Mouse (Mus musculus) hindbrain, embryonic 11.5 days (tissue): ENCODE data around the gene Nup214. TPM values are rescaled to one million over a fixed set of nuclear protein-coding genes. Genes with fewer than 3 reads are reported as not detected.
A peak's percentile ranks its signal among the peaks of the same experiment; 100 is the strongest.

Source experiments
- ATAC-seq: fragments of 200-750 bp; cut with Nextera tagmentation; 2 replicates; pipeline ENCODE4 v1.8.0; 2017; ENCODE audit warnings: mild to moderate bottlenecking, moderate TSS enrichment, moderate library complexity; ENCODE audit not compliant: low FRiP score
- DNase-seq: peaks from one replicate; pipeline ENCODE4 v3.0.0-alpha.2; 2015; ENCODE audit warnings: low spot score
- H3K27ac ChIP-seq: fragments of 300-500 bp; sonication (generic); 2 replicates; pipeline ENCODE4 v1.5.1; 2014; ENCODE audit warnings: mild to moderate bottlenecking, low read depth, low read length
- H3K27me3 ChIP-seq: fragments of 300-500 bp; sonication (generic); 2 replicates; pipeline ENCODE4 v1.6.1; 2014; ENCODE audit warnings: mild to moderate bottlenecking, low read length, moderate library complexity, mixed read lengths; ENCODE audit not compliant: control insufficient read depth, insufficient read depth
- H3K36me3 ChIP-seq: fragments of 300-500 bp; sonication (generic); 2 replicates; pipeline ENCODE4 v1.6.1; 2014; ENCODE audit warnings: mild to moderate bottlenecking, low read length, moderate library complexity, mixed read lengths; ENCODE audit not compliant: control insufficient read depth, insufficient read depth
- H3K4me1 ChIP-seq: fragments of 300-500 bp; sonication (generic); replicated peaks from 2 replicates; pipeline ENCODE4 v1.6.1; 2014; ENCODE audit warnings: low read length, mixed read lengths; ENCODE audit not compliant: control insufficient read depth, insufficient read depth
- H3K4me2 ChIP-seq: fragments of 300-500 bp; sonication (generic); replicated peaks from 2 replicates; pipeline ENCODE4 v1.6.1; 2014; ENCODE audit warnings: mild to moderate bottlenecking, low read depth, low read length
- H3K4me3 ChIP-seq: fragments of 300-500 bp; sonication (generic); 2 replicates; pipeline ENCODE4 v1.5.1; 2014; ENCODE audit warnings: low read depth, low read length
- H3K9ac ChIP-seq: fragments of 300-500 bp; sonication (generic); 2 replicates; pipeline ENCODE4 v1.6.1; 2014; ENCODE audit warnings: low read depth, low read length
- H3K9me3 ChIP-seq: fragments of 300-500 bp; sonication (generic); 2 replicates; pipeline ENCODE4 v1.6.1; 2016; ENCODE audit warnings: low read length; ENCODE audit not compliant: control insufficient read depth
- WGBS: fragments of 180-500 bp; shearing (Covaris S2); extraction: QIAGEN DNeasy Blood & Tissue Kit; methylation state at CpG from one replicate; pipeline ENCODE4 v1.1.7; 2014; 5-methylcytosine and 5-hydroxymethylcytosine counted together
- polyA plus RNA-seq: library from polyadenylated mRNA; unstranded; fragments of >200 nt; fragmentation: Nextera tagmentation; extraction: Ambion mirVana; gene quantifications from 2 replicates; pipeline ENCODE4 v1.2.1, GENCODE M21; 2014

Gene Nup214
- polyA plus RNA-seq, 1 experiment from 2014 or later: 76.1 TPM

DNA sequence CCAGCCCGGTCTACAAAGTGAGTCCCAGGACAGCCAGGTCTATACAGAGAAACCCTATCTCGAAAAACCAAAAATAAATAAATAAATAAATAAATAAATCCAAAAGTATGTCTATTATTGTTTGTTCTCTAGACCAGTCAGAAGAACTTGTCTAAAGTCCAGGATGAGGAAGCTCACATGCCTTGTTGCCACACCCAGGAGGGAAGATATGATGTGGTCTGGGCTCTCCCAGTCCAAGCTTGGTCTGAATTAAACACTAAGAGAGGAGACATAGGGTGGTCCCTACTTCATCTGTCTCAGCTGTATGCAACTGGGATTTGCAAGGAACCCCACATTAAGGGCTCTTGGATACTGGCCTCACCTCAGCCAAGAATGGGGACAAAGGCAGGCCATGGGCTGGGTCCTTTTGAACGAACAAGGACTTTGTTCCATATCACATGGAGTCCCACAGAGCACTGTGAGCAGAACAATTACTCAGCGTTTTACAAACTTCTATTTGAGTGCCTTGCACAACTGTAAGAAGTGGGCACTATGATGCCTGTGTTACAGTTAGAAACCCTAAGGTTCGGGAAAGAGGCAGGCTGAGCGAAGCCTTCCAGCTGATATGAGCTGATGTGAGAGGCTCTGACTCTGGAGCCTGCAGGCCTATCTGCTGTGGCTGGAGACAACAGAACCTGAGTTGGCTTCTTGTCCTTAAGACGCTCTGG, 119.9 kb downstream of the Nup214 start:
- no peak for DNase-seq
- Histone ChIP-seq H3K4me3 (no peak overlapping the region), H3K4me1 (peaks cover 5% of the 10 kb centered on the region; the same call in 1 of the 2 replicates), H3K27ac (no peak overlapping the region), H3K27me3 (peaks cover under 1% of the 10 kb centered on the region), H3K36me3 (no peaks in the 10 kb centered on the region), H3K4me2 (no peak overlapping the region), H3K9me3 (no peaks in the 10 kb centered on the region), H3K9ac (no peak overlapping the region)
- WGBS: 85% methylated on average over 7 of the region's 7 CpGs
- no peak for ATAC-seq

DNA sequence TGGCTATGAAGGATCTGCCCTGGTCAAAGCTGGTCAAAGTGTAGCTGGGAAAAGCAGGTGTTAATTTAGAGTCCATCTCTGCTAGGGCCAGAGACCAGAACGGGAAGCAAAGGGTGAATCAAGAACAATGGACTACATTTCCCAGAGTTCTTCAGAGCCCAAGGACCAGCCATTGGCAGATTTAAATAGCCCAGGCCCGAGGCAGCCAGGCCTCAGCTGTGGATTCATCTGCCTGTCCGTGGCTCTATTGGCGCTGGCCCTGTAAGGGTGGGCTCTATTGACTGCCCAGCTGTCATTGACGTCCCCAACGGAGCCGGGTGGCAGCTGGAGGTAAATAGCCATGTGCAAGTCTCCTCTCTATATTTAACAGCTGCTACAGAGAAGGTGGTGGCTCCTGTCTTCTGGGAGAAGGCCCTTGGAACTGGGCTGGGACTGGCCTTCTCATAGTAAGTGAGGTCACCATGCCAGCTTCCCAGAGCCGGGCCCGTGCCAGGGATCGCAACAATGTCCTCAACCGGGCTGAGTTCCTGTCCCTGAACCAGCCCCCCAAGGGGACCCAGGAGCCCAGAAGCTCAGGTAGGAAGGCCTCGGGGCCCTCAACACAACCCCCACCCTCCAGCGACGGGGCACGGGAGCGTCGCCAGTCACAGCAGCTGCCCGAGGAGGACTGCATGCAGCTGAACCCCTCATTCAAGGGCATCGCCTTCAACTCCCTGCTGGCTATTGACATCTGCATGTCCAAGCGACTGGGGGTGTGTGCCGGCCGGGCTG, 121.3 kb downstream of the Nup214 start, which contains the start of gene Plpp7:
Plpp7 (plus strand) TSS at position 178 of the 771 bp plus-strand sequence.
- peak within 1 kb of the TSS; percentile 52 for H3K4me2 ChIP-seq
- peak within 1 kb of the TSS; percentile 61 for H3K27ac ChIP-seq
- peaks cover 5% of the 10 kb centered on the region; the same call in 1 of the 2 replicates for H3K4me1 ChIP-seq
- H3K27me3 ChIP-seq: no peaks in the 10 kb centered on the region
- ATAC-seq (peak; percentile 95), DNase-seq (peak; percentile 81)
- no peaks in the 10 kb centered on the region for H3K36me3 ChIP-seq
- no peaks in the 10 kb centered on the region for H3K9me3 ChIP-seq
- H3K9ac ChIP-seq: peak within 1 kb of the TSS; percentile 13
- peak within 1 kb of the TSS; percentile 29; the same call in 1 of the 2 replicates for H3K4me3 ChIP-seq
- WGBS: 50% methylated on average over 22 of the region's 22 CpGs

DNA sequence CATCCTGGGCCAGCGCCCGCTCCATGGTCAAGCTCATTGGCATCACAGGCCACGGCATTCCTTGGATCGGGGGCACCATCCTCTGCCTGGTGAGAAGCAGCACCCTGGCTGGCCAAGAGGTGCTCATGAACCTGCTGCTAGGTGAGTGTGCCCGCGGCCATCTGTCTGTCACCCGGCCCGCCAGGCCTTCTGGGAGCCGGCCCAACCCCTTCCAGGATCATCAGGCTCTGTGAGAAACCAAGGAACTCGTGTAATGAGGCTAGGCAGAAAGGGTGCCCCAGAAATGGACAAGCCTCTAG, 121.8 kb downstream of the Nup214 start:
- Histone ChIP-seq H3K9me3 (no peaks in the 10 kb centered on the region), H3K4me2 (peak overlapping the region; percentile 52), H3K9ac (peak overlapping the region; percentile 13), H3K4me3 (peak overlapping the region; percentile 29; the same call in 1 of the 2 replicates), H3K27me3 (no peaks in the 10 kb centered on the region), H3K27ac (peak overlapping the region; percentile 61), H3K36me3 (no peaks in the 10 kb centered on the region), H3K4me1 (peaks cover 5% of the 10 kb centered on the region; the same call in 1 of the 2 replicates)
- DNase-seq (no peak), ATAC-seq (peak; percentile 37)
- WGBS: 82% methylated on average over 10 of the region's 10 CpGs

DNA sequence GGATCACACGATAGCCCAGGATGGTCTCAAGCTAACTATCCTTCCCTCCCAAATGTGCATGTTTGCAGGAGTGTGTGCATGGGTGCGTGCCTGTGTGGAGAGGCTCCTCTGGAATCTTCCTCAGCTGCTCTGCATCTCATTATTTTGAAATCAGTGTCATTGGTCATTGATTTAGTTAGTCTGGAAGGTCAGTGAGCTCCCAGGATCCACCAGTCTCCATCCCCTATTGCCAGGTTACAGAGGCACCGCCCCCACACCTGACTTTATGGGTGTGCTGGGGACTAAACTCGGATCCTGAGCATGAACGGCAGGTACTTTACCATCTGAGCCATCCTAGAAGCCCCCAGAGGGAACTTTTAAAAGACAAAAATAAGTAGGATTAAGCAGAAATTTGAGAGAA, 128.7 kb downstream of the Nup214 start:
- Histone ChIP-seq H3K4me1 (peaks cover 7% of the 10 kb centered on the region), H3K36me3 (no peaks in the 10 kb centered on the region), H3K9ac (no peak overlapping the region), H3K4me2 (no peak overlapping the region), H3K27ac (no peak overlapping the region), H3K27me3 (no peaks in the 10 kb centered on the region), H3K4me3 (no peak overlapping the region), H3K9me3 (no peaks in the 10 kb centered on the region)
- 61% methylated on average over 5 of the region's 5 CpGs for WGBS
- DNase-seq (no peak), ATAC-seq (no peak)

DNA sequence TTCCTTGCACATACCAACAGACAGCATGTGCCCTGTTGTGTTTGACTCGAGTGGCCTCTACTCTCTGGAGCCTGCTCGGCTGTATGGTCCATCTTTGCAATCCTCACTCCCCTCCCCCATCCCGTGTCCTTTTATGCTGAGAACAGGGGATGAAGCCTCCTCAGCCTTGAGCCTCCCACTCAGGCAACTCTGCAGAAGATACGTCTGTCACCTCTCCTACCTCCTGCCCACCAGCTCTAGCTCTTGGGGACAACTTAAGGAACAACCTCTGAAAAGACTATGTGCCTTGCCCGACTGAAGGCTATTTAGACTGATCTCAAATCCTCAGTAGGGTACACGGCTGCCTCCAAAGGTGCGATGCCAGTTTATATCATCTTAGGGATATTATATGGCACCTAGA, 129.3 kb downstream of the Nup214 start:
- DNase-seq (no peak), ATAC-seq (no peak)
- no peak overlapping the region for H3K4me2 ChIP-seq
- H3K27ac ChIP-seq: no peak overlapping the region
- H3K36me3 ChIP-seq: no peaks in the 10 kb centered on the region
- no peaks in the 10 kb centered on the region for H3K9me3 ChIP-seq
- no peak overlapping the region for H3K9ac ChIP-seq
- no peaks in the 10 kb centered on the region for H3K27me3 ChIP-seq
- H3K4me3 ChIP-seq: no peak overlapping the region
- WGBS: 79% methylated on average over 7 of the region's 7 CpGs
- peaks cover 7% of the 10 kb centered on the region for H3K4me1 ChIP-seq

Other genes with a start within 250 kb of the Nup214 start
- 0.08 and 0.28 TPM in 2 replicates for gene Qrfp, start 163.9 kb upstream of the Nup214 start, polyA plus RNA-seq
- gene Fibcd1, start 128.4 kb upstream of the Nup214 start, polyA plus RNA-seq: 0.74 and 0.91 TPM in 2 replicates
- 4.8 and 5.0 TPM in 2 replicates for gene Lamc3, start 87.1 kb upstream of the Nup214 start, polyA plus RNA-seq
- 54.0 and 58.3 TPM in 2 replicates for gene Aif1l, start 24.3 kb upstream of the Nup214 start, polyA plus RNA-seq
- 0.91 and 1.3 TPM in 2 replicates for gene Fam78a, start 110.4 kb downstream of the Nup214 start, polyA plus RNA-seq
- 5.5 and 7.5 TPM in 2 replicates for gene Plpp7, start 121.1 kb downstream of the Nup214 start, polyA plus RNA-seq
- gene Prrc2b, start 176.6 kb downstream of the Nup214 start, polyA plus RNA-seq: 57.6 and 69.0 TPM in 2 replicates